Mouse (Mus musculus): Measurements from ENCODE around the gene Naa40.

The Naa40 gene

GRCm38 (mm10) chr19:7214484-7214883 lies 26.5 kb downstream of the Naa40 start:
- DNase-seq (ENCODE audit: low spot score in 2 of 2) = no peak

GRCm38 (mm10) chr19:7213010-7213409 lies 28.0 kb downstream of the Naa40 start:
- no peak for DNase-seq (ENCODE audit: low spot score in 2 of 2)

- no peak for DNase-seq (ENCODE audit: low spot score in 2 of 2)
Observed at GRCm38 (mm10) chr19:7212216-7212615, 28.8 kb downstream of the Naa40 start.

GRCm38 (mm10) chr19:7209907-7210646 lies 30.9 kb downstream of the Naa40 start:
- DNase-seq (ENCODE audit: low spot score in 2 of 2) = no peak

GRCm38 (mm10) chr19:7205753-7206736 lies 34.9 kb downstream of the Naa40 start, which contains the start of gene Otub1:
Otub1 (minus strand) TSS chr19:7206316.
- peak; percentile 87 to 93 for DNase-seq (ENCODE audit: low spot score in 2 of 2)

GRCm38 (mm10) chr19:7205326-7205725 lies 35.7 kb downstream of the Naa40 start:
- no peak for DNase-seq (ENCODE audit: low spot score in 2 of 2)

GRCm38 (mm10) chr19:7204898-7205297 lies 36.1 kb downstream of the Naa40 start:
- DNase-seq (ENCODE audit: low spot score in 2 of 2) = no peak

- DNase-seq (ENCODE audit: low spot score in 2 of 2) = no peak
Observed at GRCm38 (mm10) chr19:7200427-7200826, 40.6 kb downstream of the Naa40 start.

GRCm38 (mm10) chr19:7199089-7199488 lies 41.9 kb downstream of the Naa40 start:
- DNase-seq (ENCODE audit: low spot score in 2 of 2) = no peak

GRCm38 (mm10) chr19:7197445-7197844 lies 43.5 kb downstream of the Naa40 start:
- no peak for DNase-seq (ENCODE audit: low spot score in 2 of 2)

- no peak for DNase-seq (ENCODE audit: low spot score in 2 of 2)
Observed at GRCm38 (mm10) chr19:7196741-7197270, 44.2 kb downstream of the Naa40 start.

- DNase-seq (ENCODE audit: low spot score in 2 of 2) = peak in 1 of 2 experiments; percentile 55
Observed at GRCm38 (mm10) chr19:7195900-7196728, 44.9 kb downstream of the Naa40 start.

GRCm38 (mm10) chr19:7192561-7192967 lies 48.4 kb downstream of the Naa40 start:
- no peak for DNase-seq (ENCODE audit: low spot score in 2 of 2)

- DNase-seq (ENCODE audit: low spot score in 2 of 2) = no peak
Observed at GRCm38 (mm10) chr19:7191639-7192038, 49.3 kb downstream of the Naa40 start.

- DNase-seq (ENCODE audit: low spot score in 2 of 2) = no peak
Observed at GRCm38 (mm10) chr19:7190986-7191385, 50.0 kb downstream of the Naa40 start.

GRCm38 (mm10) chr19:7189026-7189425 lies 52.0 kb downstream of the Naa40 start:
- DNase-seq (ENCODE audit: low spot score in 2 of 2) = no peak

GRCm38 (mm10) chr19:7187157-7187556 lies 53.8 kb downstream of the Naa40 start:
- no peak for DNase-seq (ENCODE audit: low spot score in 2 of 2)

- DNase-seq (ENCODE audit: low spot score in 2 of 2) = no peak
Observed at GRCm38 (mm10) chr19:7185715-7186291, 55.2 kb downstream of the Naa40 start.

- DNase-seq (ENCODE audit: low spot score in 2 of 2) = no peak
Observed at GRCm38 (mm10) chr19:7185059-7185458, 55.9 kb downstream of the Naa40 start.

- DNase-seq (ENCODE audit: low spot score in 2 of 2) = no peak
Observed at GRCm38 (mm10) chr19:7183419-7183818, 57.6 kb downstream of the Naa40 start.
